Mouse (Mus musculus) neural tube, embryonic 10.5 days (tissue): ENCODE results near the gene Cfap298.

Experiments
- DNase-seq: peaks from one replicate; pipeline ENCODE4 v3.0.0-alpha.2; 2017; ENCODE audit warnings: low spot score; ENCODE audit errors: extremely low spot score

Cfap298 gene

DNA sequence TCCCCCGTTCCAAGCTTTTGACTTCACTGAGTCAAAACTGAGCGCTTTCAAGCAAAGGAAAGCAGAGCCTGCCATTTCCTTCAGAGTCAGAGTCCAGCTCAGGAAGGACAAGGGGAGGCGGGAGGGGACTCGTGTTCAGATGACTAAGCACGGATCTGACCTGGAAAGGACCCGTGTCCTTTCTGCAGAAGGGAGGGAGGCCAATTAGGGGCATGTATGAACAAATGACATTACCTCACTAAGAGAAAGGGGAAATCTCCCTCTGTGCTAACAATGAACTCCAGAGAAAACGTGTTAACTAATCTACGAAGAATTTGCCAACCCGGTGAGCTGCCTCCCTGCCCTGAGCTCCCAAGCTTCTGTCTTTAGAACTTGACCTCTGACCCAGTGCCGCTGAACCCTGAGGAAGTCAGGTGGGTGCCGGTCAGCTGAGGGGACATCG, 18.9 kb downstream of the Cfap298 start:
- no peak for DNase-seq

DNA sequence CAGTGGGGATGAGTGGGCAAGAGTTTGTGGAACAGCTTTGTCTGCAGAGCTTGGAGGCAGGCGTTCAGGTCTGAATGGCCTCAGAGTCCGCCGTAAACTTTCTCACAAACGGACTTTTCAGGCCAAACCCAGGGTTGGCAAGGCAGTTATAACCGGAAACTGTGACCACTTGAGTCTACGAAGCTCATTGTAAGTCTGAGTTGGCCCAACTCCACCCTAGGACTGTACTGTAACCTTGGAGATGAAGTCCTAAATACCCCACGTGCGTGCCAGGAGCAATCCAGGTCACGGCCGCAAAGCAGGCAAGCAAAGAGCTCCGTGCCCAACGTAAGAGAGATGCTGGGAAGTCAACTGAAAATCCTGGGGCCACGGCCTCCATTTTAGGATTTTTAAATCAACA, 23.1 kb downstream of the Cfap298 start:
- no peak for DNase-seq

GRCm38 (mm10) chr16:90910855-90911533, 23.9 kb downstream of the Cfap298 start:
- DNase-seq = no peak

DNA sequence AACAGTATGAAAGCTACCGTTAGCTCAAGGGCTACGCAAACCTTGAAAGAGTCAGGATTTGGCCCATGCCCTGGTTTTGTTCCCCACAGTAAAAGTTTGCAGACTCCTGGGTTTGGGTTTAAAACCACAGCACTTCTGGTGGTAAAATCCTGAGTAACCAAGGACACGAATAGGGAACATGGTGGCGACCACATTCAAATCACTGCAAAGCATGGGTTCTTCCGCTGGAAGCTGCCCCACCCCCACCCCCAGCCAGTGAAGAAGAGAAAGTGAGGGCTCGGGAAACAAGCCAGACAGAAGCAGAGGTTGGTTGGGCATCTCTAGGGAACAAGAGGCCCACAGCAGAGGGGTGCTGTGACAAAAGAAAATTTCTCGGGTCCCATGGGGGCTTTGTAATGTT, 27.7 kb downstream of the Cfap298 start:
- DNase-seq = no peak

GRCm38 (mm10) chr16:90903300-90903699, 31.6 kb downstream of the Cfap298 start:
- DNase-seq = no peak

GRCm38 (mm10) chr16:90901364-90901763, 33.5 kb downstream of the Cfap298 start:
- DNase-seq = no peak

DNA sequence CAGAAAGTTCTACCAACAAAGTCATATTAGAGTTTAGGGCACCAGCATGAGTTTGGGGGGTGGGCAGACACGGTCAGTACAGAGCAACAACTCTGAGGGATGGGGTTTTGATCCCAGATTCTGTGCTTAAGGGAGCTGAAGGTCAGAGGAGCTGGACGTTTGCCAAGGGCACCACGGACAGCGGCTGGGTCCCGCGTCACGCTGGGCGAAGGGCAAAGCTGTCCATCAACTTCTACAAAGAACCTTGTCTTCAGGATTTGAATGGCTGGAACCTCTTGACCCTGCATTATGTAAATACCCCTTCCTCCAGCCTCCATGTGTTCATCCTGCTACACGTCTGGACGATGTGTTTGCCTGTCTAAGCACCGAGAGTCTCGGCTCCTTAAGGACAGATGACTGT, 35.4 kb downstream of the Cfap298 start:
- DNase-seq = peak; percentile 34

GRCm38 (mm10) chr16:90897651-90898050, 37.3 kb downstream of the Cfap298 start:
- DNase-seq = no peak

DNA sequence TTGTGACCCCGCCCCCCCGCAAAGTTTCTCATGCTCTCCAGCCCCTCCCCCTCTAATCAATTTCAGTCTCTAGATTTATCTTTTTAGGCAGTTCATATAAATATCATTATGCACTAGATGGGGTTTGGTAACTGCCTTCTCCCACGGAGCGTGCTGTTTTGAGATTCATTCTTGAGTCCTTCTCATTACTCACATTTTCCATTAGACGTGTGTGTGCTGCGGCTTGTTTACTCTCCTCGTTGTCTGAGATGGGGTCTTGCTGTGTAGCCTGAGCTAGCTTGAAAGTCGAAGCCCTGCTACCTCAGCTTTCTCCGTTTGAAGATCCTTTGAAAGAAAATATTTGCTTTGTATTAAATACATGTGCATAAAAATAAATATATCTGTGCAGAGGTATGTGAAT, 41.1 kb downstream of the Cfap298 start:
- DNase-seq = no peak

DNA sequence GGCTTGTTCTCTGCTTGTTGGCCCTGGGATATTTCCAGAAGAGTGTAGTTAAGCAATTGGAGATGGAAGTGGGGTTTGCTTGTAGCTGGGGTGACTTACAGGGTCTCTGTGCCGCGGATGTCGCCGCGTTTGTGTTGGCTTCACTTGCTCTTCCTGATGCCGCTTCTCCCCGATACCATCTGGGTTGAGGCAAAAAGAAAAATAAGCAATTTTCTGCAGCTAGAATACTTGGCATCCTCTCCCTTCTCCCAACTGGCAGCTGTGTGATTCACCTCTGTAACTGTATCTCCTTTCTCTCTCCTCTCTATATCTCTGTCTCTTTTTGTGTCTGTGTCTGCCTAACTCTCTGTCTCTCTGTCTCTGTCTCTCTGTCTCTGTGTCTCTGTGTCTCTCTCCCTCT, 41.9 kb downstream of the Cfap298 start:
- DNase-seq = no peak

GRCm38 (mm10) chr16:90892081-90892480, 42.8 kb downstream of the Cfap298 start:
- no peak for DNase-seq

DNA sequence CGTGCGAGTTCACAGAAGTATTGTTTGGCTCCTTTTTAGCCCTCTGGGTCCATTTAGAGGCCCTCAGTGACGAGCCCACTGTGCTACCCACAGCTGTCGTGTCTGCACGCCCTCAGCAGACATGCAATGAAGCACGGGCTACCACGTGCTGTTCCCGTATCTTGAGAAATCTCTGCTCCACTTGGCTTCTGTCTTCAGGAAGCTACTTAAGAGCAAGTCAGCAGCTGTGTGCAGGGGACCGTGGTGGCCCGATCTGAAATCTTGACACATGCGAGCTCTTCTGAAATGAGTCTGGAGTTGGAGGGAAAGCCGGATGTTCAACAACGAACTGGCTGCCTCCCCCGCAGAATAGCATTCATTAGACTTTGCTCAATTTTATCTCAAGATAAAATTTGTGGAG, 43.3 kb downstream of the Cfap298 start:
- DNase-seq = no peak

- no peak for DNase-seq
Measured at GRCm38 (mm10) chr16:90890683-90891082, 44.2 kb downstream of the Cfap298 start.

DNA sequence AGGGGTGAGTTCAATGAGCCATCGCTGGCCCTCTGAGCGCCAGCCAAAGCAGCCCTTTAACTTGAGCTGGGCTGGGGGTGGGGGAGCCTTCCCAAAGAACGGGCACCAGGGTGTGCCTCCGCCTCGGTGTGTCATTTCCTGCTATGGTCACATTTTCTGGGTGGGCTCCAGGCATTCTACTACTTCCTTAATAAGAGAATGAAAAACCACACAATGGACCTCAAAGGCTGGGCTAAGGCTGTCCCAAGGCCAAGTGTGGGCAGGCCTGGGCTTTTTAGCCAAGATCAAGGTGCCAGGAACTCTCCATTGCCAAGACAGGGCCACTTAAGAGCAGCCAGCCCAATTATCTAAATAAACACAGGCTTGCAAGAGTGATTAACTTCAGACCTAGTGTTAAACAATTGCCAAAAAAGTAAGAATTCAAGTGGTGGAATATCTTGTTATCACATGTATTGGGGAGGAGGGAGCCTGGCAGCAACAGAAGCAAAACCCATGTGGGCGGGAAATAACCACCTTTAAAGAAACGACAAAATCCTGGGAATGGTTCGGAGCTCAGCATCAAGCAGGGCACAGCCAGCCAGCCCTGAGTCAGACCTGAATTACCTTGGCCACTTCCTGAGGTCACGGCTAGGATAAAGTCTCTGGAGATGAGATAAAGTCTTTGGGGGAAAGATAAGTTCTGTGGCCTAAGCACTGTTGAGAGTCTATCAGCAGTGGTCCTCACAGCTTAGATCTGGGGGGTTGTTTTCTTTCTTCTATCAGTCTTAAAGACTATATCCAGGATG, 48.9 kb downstream of the Cfap298 start:
- no peak for DNase-seq

GRCm38 (mm10) chr16:90885351-90885750, 49.6 kb downstream of the Cfap298 start:
- no peak for DNase-seq

GRCm38 (mm10) chr16:90882501-90882977, 52.4 kb downstream of the Cfap298 start:
- DNase-seq = no peak

DNA sequence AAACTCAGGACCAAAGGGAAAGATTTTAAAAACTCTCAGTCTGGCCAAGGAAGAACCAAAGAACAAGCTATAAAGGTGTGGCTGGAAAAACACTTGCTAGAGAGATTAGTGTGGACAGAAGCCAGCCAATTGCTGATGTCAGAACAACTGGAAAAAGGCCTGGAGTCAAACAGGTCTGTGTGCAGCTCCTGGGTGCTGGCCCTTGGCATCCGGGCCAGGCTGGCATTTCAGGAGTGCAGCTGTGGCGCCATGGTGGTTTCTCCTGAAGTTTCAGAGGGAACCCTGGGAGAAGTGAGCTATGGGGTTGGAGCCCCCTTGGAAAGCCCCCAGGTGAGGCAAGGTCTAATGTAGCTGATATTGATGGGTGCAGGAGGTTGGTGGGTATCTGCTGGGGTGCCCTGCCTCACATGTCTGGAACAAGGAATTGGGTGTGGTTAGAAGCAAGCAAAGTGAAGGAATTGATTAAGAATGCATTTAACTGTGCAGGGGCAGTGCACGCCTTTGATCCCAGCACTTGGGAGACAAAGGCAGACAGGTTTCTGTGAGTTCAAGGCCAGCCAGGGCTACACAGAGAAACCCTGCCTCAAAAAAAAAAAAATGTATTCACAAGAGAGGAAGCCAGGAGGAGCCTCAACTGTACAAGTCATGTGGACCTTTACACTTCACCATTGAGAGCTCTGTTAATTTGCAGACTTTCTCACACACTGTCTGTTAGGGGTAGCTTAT, 56.6 kb downstream of the Cfap298 start:
- no peak for DNase-seq
